Mouse (Mus musculus) gastrocnemius, postnatal 36 days (tissue): ENCODE data around the gene Popdc3. TPM values are rescaled to one million over a fixed set of nuclear protein-coding genes. Genes with fewer than 3 reads are reported as not detected.
"Not testable (repeated sequence)": the region's sequence is repeated elsewhere in the genome, so short reads cannot be mapped to it uniquely, and the experiment has no call there.

Experiments
- DNase-seq, 2 experiments: peaks; one replicate each; pipeline ENCODE4 v3.0.0; 2022
- intact Hi-C: fragments of 180-260 bp; cut with DNase I; formaldehyde crosslinking; loops from one replicate; pipeline ENCODE4 v1.15.1; 2025
- long read RNA-seq, 2 experiments: library from polyadenylated mRNA; stranded (forward); transcript quantifications; one replicate each; pipeline ENCODE4 v2.0.0; 2021
- total RNA-seq, 2 experiments: library from RNA; stranded (reverse); gene quantifications; 2 replicates each; pipeline ENCODE4 v1.2.3; 2021

The Popdc3 gene
- 10 to 100 TPM; 39.0 to 40.1 TPM for total RNA-seq
- long read RNA-seq, experiment 1, transcript Popdc3-201 (4 exons, 1,853 nt): major isoform, 71 of 105 reads
- long read RNA-seq, experiment 1, partial matches to known transcripts: 15 of 105 reads
- long read RNA-seq, experiment 1, other reads (novel, unspliced or antisense): 17 of 105 reads
- long read RNA-seq, experiment 2, transcript Popdc3-202 (4 exons, 1,369 nt): minor isoform, 8 of 85 reads
- long read RNA-seq, experiment 2, transcript Popdc3-201 (4 exons, 1,853 nt): major isoform, 46 of 85 reads
- long read RNA-seq, experiment 2, partial matches to known transcripts: 13 of 85 reads
- long read RNA-seq, experiment 2, other reads (novel, unspliced or antisense): 18 of 85 reads

DNA sequence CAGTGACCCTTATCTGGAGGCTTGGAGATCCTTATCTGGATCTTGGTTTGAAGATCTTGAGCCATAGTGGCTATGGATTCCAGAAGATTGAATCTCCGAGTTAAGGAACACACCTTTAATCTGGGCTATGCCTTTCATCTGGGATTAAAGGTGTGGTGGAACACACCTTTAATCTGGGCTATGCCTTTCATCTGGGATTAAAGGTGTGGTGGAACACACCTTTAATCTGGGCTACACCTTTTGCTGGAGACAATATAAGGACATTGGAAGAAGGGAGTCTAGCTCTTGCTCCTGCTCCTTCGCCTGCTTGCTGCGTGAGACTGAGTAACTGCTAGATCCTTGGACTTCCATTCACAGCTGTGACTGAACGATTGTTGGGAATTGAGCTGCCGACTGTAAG, at the start of gene Popdc3:
TSS of gene Popdc3 (plus strand) at position 301 of the 400 bp plus-strand sequence.
- DNase-seq, intact Hi-C loops: not testable (repeated sequence)

DNA sequence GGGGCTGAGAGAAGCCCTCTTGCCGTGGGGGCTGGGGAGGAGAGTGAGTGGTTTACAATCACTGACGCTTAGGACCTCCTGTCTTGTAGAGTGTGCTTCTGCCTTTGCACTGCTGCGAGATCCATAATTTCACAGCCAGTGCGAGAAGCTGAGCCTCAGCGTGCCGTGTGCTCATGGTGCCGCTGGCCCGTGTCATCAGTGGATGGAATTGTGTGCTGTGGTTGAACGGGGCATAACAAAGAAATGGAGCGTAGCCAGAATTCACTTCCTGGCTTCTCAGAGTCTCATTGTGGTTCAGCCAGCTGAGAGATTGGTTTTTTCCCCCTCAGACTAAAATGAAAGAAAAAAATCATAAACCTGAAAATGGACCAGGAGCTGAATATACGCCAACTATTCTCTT, 48.8 kb upstream of the Popdc3 start:
- intact Hi-C loops: no loop called here
- no peak for DNase-seq

GRCm38 (mm10) chr10:45130004-45130403, 47.9 kb upstream of the Popdc3 start:
- intact Hi-C loops: no loop called here

GRCm38 (mm10) chr10:45132371-45132770, 45.5 kb upstream of the Popdc3 start:
- intact Hi-C loops: no loop called here
- no peak for DNase-seq

More at GRCm38 (mm10) chr10:45130004-45130403, 47.9 kb upstream of the Popdc3 start:
- no peak for DNase-seq

- DNase-seq: no peak
- intact Hi-C loops: no loop called here
Measured at GRCm38 (mm10) chr10:45136806-45137205, 41.1 kb upstream of the Popdc3 start.

GRCm38 (mm10) chr10:45139910-45140309, 38.0 kb upstream of the Popdc3 start:
- intact Hi-C loops: no loop called here
- no peak for DNase-seq

DNA sequence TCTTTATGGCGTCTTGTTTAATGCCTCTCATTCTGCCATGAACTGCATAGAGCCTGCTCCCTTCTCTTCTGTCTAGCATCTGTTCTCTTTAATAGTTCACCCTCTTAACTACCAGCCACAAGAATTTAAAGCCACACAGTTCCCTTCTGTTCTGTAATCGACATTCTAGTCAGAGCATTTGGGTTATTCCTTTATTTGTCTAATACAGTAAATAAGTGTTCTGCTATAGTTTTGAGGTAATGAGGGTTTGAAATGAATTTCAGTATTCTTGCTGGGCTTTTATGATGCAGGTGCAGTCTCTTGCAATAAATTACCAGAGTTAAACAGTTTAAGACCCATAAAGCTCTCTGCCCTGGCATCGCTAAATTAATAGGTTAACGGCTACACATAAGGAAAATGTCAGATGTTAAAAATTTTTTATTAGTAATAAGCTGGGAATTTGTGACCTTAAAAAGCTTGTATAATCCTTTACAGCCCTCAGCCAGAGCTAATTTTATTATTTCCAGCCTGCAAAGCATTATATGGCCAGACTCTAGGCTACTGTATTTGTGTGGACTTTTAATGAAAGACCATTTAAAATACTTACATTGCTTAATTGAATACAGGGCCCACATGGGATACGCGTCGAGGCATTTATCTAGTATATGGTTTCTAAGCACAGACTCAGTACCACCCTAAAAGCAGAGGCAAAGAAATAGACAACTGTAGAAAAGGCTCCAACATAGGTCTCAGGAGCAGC, 37.3 kb upstream of the Popdc3 start:
- intact Hi-C loops: no loop called here
- no peak for DNase-seq

GRCm38 (mm10) chr10:45142359-45142758, 35.5 kb upstream of the Popdc3 start:
- intact Hi-C loops: no loop called here

DNA sequence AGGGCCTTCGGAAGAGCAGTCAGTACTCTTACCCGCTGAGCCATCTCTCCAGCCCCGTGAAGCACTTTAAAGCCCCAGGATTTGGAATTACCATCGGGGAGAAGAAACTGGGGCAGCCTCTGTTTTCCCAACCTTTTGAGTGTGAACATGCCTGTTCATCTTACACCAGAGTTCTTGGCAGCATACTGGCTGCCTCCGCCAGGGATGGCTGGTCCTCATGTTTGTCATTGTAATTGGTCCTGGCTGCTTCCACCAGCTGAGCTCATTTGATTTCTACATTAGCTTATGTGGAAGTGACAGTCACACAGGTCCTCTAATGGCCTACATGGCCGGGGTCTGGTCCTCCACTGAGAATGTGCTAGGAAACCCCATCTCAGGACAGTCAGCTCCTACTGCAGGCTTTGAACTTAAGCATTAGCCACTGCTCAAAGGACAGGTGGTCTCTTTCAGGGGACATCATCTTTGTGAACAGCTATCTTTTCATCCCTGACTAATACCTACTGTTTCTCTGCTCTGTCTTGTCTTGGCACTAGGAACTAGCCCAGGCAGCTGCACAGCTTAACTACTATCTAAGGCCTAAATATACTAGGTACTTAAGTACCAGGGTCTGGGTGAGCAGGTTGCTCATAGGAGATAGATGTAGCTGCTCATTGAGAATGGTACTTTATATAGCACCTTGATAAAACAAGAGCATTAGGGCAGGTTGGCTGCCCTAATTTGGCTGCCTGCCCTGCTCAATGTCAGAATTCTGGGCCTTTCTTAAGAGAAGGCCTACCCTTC, 33.7 kb upstream of the Popdc3 start:
- no peak for DNase-seq
- intact Hi-C loops: no loop called here

More at GRCm38 (mm10) chr10:45142359-45142758, 35.5 kb upstream of the Popdc3 start:
- no peak for DNase-seq

DNA sequence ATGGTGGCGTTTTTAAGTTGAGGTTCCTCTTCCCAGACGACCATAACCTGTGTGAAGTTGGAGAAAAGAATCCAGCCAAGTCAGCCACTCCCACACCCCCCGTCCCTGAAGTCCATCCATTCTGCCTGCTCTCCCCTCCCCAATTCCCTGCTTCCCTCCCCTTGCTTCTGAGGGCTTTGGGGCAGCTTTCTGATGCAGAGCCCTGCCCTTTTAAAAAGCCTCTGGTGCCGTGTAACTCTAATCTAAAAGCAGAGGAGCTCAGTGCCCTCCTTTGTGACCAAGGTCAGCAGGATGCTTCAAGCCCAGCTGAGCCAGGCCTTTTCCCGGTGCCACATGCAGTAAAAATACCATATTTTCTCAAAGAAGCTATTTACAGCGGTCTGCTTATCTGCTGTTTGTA, 31.1 kb upstream of the Popdc3 start:
- intact Hi-C loops: no loop called here
- no peak for DNase-seq

DNA sequence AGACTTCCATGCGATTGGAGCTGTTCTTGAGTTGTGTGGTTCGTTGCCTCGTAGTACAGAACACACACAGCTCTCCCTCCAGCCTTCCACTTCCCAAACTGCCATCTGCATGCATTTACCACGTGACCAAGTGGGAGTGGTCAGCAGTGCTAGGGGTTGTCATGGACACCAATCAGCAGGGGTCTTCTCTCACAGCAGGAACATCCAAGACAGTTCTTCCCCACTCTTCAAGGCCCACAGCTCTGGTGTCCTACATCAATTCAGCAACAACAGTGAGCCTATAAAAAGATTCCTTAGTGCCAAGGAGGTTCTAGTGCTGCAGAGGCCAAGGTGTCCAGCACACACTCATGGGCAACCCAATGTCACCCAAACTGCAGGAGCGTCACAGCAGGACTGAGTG, 26.8 kb upstream of the Popdc3 start:
- DNase-seq: no peak
- intact Hi-C loops: no loop called here

- no peak for DNase-seq
- intact Hi-C loops: no loop called here
Measured at GRCm38 (mm10) chr10:45151771-45152692, 25.9 kb upstream of the Popdc3 start.

DNA sequence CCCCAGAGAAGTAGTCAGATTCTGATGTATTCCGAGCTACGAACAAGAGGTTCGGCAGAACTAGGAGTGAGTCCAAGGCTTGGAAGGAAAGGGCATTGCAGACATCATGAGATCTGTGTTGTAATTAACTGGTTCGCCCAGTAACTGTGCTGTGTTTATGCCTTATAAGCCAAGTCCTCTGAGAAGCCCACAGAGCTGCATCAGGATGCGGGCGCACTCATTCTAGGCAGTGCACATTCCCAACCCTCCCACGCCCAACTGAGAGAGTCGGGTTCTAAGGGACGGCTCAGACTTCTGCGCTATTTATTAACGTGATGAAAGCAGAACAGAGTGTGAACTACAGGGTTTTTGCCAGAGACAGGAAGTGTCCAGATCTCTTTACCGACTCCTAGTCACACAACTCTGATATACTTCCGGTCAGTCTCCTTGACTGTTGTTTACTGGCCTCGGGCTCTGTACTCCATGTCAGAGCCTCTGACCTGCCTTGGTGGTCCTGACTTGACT, 23.3 kb upstream of the Popdc3 start:
- intact Hi-C loops: no loop called here
- DNase-seq: no peak

DNA sequence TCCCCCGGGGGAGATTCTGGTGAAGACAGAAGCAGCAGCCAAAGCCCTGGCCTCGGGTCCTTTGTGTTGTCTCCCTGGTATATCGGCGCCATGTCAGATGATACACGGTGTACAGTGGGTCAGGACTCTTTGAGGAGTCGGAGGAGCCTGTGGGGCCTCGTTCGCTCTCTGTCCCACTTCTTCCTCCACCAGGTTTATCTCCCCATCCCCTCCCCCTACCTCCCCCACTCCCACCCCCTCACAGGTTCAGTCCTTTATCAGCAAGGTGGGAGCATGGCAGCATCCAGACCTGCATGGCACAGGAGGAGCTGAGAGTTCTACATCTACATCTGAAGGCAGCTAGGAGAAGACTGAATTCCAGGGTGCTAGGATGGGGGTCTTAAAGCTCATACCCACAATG, 12.0 kb upstream of the Popdc3 start:
- intact Hi-C loops: no loop called here
- DNase-seq: no peak

- DNase-seq: no peak
- intact Hi-C loops: no loop called here
Measured at GRCm38 (mm10) chr10:45173927-45174326, 4.0 kb upstream of the Popdc3 start.

DNA sequence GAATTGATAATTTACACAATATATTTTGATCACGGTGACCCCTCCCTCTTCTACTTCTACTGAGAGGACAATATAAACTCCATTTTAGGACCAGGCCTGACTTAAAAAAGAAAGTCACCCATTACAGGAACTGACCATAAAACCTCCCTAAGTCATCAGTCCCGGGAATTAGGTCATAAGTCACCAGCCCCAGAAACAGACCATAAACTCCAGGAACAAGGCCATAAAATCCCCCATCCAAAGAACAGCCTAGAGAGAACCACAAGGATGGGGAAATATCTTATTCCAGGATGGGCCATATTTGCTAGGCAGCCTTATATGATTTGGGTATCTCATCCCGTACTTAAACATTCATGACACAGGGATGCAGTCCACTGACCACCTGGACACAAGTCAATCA, 3.6 kb upstream of the Popdc3 start:
- intact Hi-C loops: no loop called here
- no peak for DNase-seq

DNA sequence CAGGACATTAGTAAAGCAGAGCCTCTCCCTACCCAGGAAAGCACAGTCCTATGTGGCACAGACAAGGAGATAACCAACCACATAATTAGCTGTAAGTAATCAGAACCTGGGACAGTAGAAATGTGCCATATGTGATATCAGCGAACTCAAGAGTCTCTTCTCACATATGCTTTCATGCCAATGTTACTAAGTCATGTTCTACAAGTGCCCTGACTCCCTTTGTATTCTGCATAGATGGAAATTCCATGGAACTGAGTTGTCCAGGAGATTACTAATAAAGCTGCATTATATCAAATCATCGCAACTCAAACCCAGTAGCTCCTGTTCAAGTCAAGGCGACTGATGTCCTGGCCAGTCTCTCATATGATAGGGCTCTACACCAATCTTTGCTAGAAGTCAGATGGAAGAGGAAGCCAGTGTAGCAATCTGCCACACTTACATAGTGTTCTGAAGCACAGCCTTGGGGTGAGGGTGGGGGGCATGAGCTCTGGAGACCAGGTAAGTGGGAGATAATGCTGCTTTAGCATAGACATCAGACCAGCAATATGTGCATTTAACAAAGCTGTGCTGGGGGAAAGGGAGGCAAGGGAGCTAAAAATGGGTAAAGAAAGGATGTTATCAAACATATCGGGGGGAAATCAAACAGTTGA, 2.9 kb downstream of the Popdc3 start:
- intact Hi-C loops: no loop called here

DNA sequence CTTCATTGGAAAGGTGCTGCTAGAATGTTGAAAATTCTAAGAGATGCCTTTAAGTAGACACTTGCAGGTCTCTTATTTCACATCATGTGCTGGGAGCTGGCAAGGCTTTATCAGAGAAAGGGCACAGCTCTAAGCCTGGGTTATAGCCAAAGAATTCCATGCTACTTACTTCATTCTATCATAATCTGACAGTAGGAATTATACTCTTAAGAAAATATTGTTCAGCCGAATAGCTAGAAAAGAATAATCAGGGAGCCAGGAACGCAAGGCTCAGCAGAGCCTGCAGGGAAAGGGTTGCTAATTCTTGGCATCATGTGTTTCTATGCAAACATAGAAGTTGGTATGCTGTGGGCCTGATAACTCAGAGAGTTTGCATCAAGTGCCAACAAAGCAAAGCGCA, 3.4 kb downstream of the Popdc3 start:
- no peak for DNase-seq

More for the DNA sequence above, 2.9 kb downstream of the Popdc3 start:
- DNase-seq: no peak

DNA sequence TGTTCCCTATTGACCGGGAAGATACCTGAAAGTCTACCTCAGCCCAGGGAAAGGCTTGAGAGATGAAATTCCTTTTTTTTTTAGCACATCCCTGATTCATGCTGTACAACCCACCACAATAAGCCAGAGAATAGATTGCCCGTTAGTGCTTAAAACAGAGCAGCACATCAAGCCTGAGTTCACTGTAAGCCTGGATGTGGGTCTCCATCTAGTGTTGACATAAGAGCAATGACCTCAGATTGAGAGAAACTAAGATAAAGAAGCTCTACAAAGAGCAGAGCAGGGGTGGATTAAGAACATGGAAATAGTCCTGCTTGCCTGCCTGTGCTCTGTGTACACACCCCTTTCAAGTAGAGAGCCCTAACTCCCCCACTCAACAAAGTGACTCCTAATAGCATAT, 7.6 kb downstream of the Popdc3 start:
- intact Hi-C loops: no loop called here
- no peak for DNase-seq

More for the DNA sequence above, 3.4 kb downstream of the Popdc3 start:
- intact Hi-C loops: no loop called here
